Mouse (Mus musculus) c-Kit-negative CD71-positive TER-119-positive erythroid progenitor cells, embryonic 14.5 days (primary cell): ENCODE results near the gene Carmil1.

Experiments used
- DNase-seq: peaks from one replicate; pipeline ENCODE4 v3.0.0-alpha.2; 2013; ENCODE audit warnings: low read depth, low spot score

Gene Carmil1

GRCm38 (mm10) chr13:24280439-24281431 is at the start of gene Carmil1:
TSS of gene Carmil1 (minus strand) at chr13:24280795.
- no peak for DNase-seq

- no peak for DNase-seq
Observed at GRCm38 (mm10) chr13:24330128-24330527, 49.5 kb upstream of the Carmil1 start.

- no peak for DNase-seq
Observed at GRCm38 (mm10) chr13:24328036-24328817, 47.6 kb upstream of the Carmil1 start.

DNA sequence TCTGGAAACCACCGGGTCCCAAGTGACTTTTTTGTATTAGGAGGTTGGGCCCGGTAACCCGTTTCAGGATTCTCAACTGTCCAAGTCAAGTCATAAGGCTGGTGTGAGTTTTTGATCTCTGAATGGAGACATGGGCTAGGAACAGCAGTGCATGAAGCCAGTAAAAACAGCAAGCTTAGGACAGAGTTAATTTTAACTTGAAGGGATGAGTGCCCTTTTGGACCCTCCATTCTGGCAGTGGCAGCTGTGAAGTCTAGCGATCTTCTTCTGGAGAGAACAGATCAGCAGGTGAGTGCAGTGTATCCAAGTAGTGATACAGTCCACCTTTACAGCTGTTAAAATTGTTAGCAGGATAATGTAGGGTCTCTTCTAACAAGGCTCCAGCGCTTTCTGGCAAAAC is 46.6 kb upstream of the Carmil1 start, which contains the start of gene Cmah:
Gene Cmah, plus strand, starts transcription at position 204 of the 400 bp plus-strand sequence.
- no peak for DNase-seq

DNA sequence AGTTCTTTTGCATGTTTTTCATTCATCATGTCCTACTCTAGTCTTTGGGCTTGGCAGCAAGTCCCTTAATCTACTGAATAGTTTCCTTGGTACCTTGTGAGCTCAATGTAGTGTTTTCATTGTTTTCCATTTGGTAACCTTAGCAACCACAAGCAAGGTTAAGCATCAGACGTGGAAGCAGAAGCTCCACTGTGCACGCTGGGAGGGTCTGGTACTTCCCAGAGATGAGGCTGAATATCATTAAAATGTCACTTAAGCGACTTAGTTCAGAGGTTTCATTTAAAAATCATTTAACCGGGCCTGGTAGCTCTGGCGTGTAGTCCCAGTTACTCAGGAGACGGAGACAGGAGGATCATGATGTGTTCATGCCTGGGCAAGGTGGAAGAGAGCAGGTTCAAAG is 40.7 kb upstream of the Carmil1 start:
- DNase-seq = no peak

- no peak for DNase-seq
Observed at GRCm38 (mm10) chr13:24318618-24319017, 38.0 kb upstream of the Carmil1 start.

DNA sequence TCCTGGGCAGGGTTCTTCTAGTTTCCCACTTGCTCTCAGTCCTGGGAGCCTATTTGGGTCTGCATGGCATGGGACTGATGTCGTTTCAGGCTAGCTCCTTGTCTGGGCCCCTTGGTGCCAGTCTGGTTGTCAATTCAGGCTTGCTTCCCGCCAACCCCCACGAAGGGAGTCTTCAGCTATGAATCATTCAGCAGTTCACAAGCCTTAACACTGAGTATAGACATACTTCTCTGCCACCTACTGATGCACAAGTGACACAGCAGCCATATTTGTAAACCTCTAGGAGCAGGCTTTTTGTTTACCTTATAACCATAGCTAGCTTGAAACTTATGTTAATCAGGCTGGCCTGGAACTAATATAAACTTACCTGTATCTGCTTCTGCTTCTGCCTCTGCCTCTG is 36.0 kb upstream of the Carmil1 start:
- no peak for DNase-seq

DNA sequence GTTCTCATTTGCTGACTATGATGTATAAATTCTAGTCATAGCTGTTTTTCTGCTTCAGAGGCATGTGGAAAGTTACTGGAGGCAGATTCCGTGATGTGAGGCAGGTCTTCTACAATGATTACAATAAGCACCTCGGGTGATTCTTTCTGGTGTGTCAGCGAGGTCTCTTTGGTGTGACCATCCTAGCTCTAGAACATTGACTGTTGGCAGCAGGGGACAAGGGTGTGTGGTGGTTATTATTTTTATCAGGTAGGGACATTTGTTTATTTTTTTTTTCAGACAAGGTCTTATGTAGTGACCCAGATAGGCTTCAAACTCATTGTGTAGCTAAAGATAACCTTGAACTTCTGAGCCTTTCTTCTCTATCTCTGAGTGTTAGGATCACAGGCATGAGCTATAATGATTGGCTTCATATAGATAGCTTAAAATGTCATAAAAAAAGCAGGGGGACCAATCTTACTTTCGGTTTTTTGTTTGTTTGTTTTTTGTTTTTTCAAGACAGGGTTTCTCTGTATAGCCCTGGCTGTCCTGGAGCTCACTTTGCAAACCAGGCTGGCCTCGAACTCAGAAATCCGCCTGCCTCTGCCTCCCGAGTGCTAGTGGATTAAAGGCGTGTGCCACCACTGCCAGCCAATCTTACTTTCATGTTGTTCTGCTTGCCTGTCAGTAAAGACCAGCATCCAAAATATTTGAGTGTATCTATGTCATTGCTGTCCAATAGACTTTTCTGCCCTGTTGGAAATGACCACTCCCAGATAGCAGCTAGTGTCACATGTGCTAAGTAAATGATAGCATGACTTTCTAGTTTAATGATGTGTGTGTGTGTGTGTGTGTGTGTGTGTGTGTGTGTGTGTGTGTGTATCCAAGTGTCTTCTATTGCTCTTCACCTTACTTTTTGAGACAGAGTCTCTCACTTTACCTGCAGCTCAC is 30.7 kb upstream of the Carmil1 start:
- no peak for DNase-seq

DNA sequence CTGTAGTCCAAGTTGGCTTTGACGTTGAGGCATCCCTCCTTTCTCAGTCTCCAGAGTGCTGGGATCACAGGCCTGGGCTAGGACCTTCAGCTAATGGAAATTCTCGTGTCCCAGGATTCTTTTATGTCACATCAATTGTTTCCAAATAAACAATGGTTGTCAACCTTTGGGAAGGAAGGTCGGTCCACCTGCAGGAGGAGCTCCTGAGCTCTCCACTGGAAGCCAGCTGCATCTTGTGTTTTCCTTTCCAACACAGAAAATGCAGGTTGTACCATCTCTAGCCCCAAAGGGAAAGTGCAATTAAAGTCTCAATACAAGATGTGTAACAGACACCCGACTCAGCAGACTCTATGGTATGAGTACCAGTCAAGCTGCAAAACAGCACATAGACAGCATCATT is 25.7 kb upstream of the Carmil1 start:
- DNase-seq = no peak

DNA sequence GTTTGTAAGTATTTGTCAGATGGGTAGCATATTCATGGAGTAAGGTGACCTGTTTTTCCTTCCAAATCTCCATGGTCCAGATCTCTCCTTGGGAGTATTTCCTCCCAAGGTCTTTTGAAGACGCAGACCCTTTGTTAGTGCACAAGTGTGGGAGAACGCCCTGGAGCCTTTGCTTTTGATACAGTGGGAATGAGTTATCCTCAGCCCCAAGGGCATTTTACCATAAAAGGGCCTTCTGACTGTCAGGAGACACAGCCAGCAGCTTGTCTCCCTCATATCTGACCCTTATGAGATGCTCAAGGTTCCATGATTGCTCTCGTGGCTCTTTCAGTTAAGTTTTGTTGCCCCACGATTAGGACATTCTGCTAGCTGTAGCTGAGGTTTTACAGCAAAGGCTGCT is 24.9 kb upstream of the Carmil1 start:
- DNase-seq = no peak

- peak; percentile 43 for DNase-seq
Observed at GRCm38 (mm10) chr13:24297252-24297651, 16.7 kb upstream of the Carmil1 start.

- no peak for DNase-seq
Observed at GRCm38 (mm10) chr13:24287381-24287780, 6.8 kb upstream of the Carmil1 start.

GRCm38 (mm10) chr13:24279762-24280438 is 695 bp downstream of the Carmil1 start:
- no peak for DNase-seq

DNA sequence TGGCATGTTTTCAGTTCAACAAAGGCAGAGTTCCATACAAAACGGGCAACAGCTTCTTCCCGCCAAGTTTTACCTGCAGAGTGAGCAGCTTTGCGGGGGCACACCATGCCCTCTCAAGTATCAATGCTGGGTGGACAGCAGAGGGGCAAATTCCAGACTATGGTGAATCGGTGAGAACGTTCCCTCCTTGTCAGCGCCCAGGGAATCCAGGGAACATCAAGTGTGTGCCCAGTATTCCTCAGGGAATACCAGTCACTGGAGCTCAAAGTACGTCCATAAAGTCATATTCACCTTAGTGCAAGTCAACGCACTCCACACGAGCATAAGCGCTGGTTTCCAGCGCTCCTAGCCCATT is 1.2 kb downstream of the Carmil1 start:
- DNase-seq = no peak

- DNase-seq = no peak
Observed at GRCm38 (mm10) chr13:24272740-24273377, 7.7 kb downstream of the Carmil1 start.

GRCm38 (mm10) chr13:24269100-24269465 is 11.5 kb downstream of the Carmil1 start:
- DNase-seq = no peak

- no peak for DNase-seq
Observed at GRCm38 (mm10) chr13:24268355-24269099, 12.1 kb downstream of the Carmil1 start.

GRCm38 (mm10) chr13:24264760-24265159 is 15.8 kb downstream of the Carmil1 start:
- DNase-seq = no peak

GRCm38 (mm10) chr13:24263560-24263959 is 17.0 kb downstream of the Carmil1 start:
- DNase-seq = no peak
